24 mouse cellular contexts compared by ENCODE assay signal in the genomic region with DNA sequence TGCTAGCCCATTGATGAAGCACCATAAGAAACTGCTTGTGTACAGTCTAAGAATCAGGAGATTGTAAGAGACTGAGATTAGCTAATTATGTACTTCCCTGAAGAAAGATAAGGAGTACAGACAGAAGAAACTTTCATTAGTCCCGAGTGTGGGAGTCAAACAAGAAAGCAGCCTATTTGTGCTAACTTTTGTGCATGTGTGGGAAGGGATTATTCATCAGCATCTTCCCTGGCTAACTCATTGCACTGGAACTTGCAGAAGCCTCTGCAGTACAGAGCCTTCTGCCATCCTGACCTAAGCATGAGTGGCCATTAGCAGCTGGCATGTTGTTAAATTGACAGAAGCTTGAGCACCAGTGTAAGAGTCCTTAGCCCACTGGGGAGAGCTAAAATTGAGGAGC.
DNase-seq lines count a peak whose midpoint lies in the region; ATAC-seq lines count a peak whose summit lies in the region.
"Had no signal": no experiment of that assay in that cellular context is flagged by ENCODE, and none has a peak within 500 bp of the region (broad histone marks: within the 10 kb centered on the region; RNA-seq: fewer than 3 reads in every experiment).

No protein-coding gene starts in this region.

- no peak overlapping the region for H3K4me2 ChIP-seq in forebrain, embryonic 14.5 days (ENCODE audit: low read length)
- no peak overlapping the region for H3K4me2 ChIP-seq in midbrain, embryonic 15.5 days
- H3K4me2 ChIP-seq: embryonic facial prominence, embryonic 15.5 days; heart, embryonic 15.5 days; hindbrain, embryonic 13.5 days had no signal

- H3K4me3 ChIP-seq in forebrain, embryonic 10.5 days = no peak overlapping the region
- H3K4me3 ChIP-seq in forebrain, embryonic 14.5 days (ENCODE audit: low read depth, low read length) = no peak overlapping the region
- no peak overlapping the region for H3K4me3 ChIP-seq in midbrain, embryonic 10.5 days
- no peak overlapping the region for H3K4me3 ChIP-seq in midbrain, embryonic 15.5 days
- H3K4me3 ChIP-seq: embryonic facial prominence, embryonic 15.5 days; erythroblast, embryonic 14.5 days; heart, embryonic 10.5 days; heart, embryonic 15.5 days; hindbrain, embryonic 13.5 days had no signal

- no peaks in the 10 kb centered on the region for H3K9me3 ChIP-seq in forebrain, embryonic 10.5 days
- H3K9me3 ChIP-seq in forebrain, embryonic 14.5 days (replicated peaks; ENCODE audit: control insufficient read depth, low read length) = no peaks in the 10 kb centered on the region
- no peaks in the 10 kb centered on the region for H3K9me3 ChIP-seq in midbrain, embryonic 10.5 days (replicated peaks)
- no peaks in the 10 kb centered on the region; the same call in 1 of the 2 replicates for H3K9me3 ChIP-seq in midbrain, embryonic 15.5 days
- H3K9me3 ChIP-seq: embryonic facial prominence, embryonic 15.5 days; heart, embryonic 10.5 days; heart, embryonic 15.5 days; hindbrain, embryonic 13.5 days had no signal

- no peak overlapping the region for H3K9ac ChIP-seq in forebrain, embryonic 14.5 days (ENCODE audit: low read length)
- H3K9ac ChIP-seq in midbrain, embryonic 15.5 days = no peak overlapping the region
- H3K9ac ChIP-seq: embryonic facial prominence, embryonic 15.5 days; heart, embryonic 15.5 days; hindbrain, embryonic 13.5 days had no signal

- no peak for DNase-seq in forebrain, embryonic 10.5 days (ENCODE audit: extremely low spot score, low spot score)
- no peak for DNase-seq in forebrain, embryonic 14.5 days (ENCODE audit: low spot score)
- peak; percentile 6 for DNase-seq in left cerebral cortex, adult 11 months (ENCODE audit: low spot score)
- no peak for DNase-seq in left cerebral cortex, postnatal 10 days (ENCODE audit: extremely low spot score in 1 of 2, low spot score in 2 of 2)
- no peak for DNase-seq in midbrain, embryonic 10.5 days (ENCODE audit: low spot score)
- DNase-seq in NIH3T3 (ENCODE audit: low read depth) = peak; percentile 18
- DNase-seq in urinary bladder, adult 2 months (ENCODE audit: low spot score) = no peak
- DNase-seq: adrenal gland, postnatal 14 days; cerebellum, adult 18-20 months; cerebellum, adult 9-11 months; cerebellum, postnatal 36 days; gastrocnemius, postnatal 36 days; heart, adult 11 months; heart, postnatal 14 days had no signal

- no peaks in the 10 kb centered on the region for H3K27me3 ChIP-seq in forebrain, embryonic 10.5 days (ENCODE audit: poor library complexity, severe bottlenecking)
- H3K27me3 ChIP-seq in forebrain, embryonic 14.5 days (replicated peaks; ENCODE audit: control insufficient read depth, insufficient read depth, low read length) = no peaks in the 10 kb centered on the region
- peaks cover 4% of the 10 kb centered on the region for H3K27me3 ChIP-seq in midbrain, embryonic 10.5 days (ENCODE audit: low read depth, poor library complexity, severe bottlenecking)
- H3K27me3 ChIP-seq in midbrain, embryonic 15.5 days (replicated peaks) = no peaks in the 10 kb centered on the region
- H3K27me3 ChIP-seq: embryonic facial prominence, embryonic 15.5 days; heart, embryonic 15.5 days; hindbrain, embryonic 13.5 days; Patski had no signal

- peaks cover 18% of the 10 kb centered on the region for H3K4me1 ChIP-seq in forebrain, embryonic 10.5 days
- peaks cover 8% of the 10 kb centered on the region for H3K4me1 ChIP-seq in forebrain, embryonic 14.5 days (ENCODE audit: control insufficient read depth, insufficient read depth, low read length)
- H3K4me1 ChIP-seq in midbrain, embryonic 10.5 days = peaks cover 26% of the 10 kb centered on the region
- 0 out of 2 replicates have a peak, but pooled peaks cover 4% of the 10 kb centered on the region for H3K4me1 ChIP-seq in midbrain, embryonic 15.5 days

- H3K27ac ChIP-seq in forebrain, embryonic 10.5 days = 0 out of 2 replicates have a peak overlapping the region, but pooled peaks have one; percentile 0
- H3K27ac ChIP-seq in forebrain, embryonic 14.5 days (ENCODE audit: low read depth, low read length) = no peak overlapping the region
- H3K27ac ChIP-seq in midbrain, embryonic 10.5 days (replicated peaks) = peak overlapping the region; percentile 13; the same call in 1 of the 2 replicates
- no peak overlapping the region for H3K27ac ChIP-seq in midbrain, embryonic 15.5 days
- H3K27ac ChIP-seq: embryonic facial prominence, embryonic 15.5 days; heart, embryonic 10.5 days; heart, embryonic 15.5 days; hindbrain, embryonic 13.5 days; hindbrain, postnatal 0 days had no signal

- no peak for ATAC-seq in forebrain, embryonic 14.5 days
- no peak for ATAC-seq in midbrain, embryonic 15.5 days (replicated peaks)
- ATAC-seq: activated CD4-positive, CD25-positive, alpha-beta regulatory T cell, adult 4 months; forebrain, embryonic 16.5 days; hindbrain, postnatal 0 days; Patski had no signal

- intact Hi-C loops in left cerebral cortex, postnatal 10 days (cut with DNase I) = no loop called here

- WGBS in forebrain, embryonic 10.5 days = 54% methylated on average over 1 of the region's 1 CpGs
- WGBS in forebrain, embryonic 14.5 days = 43% methylated on average over 1 of the region's 1 CpGs
- 83% methylated on average over 1 of the region's 1 CpGs for WGBS in midbrain, embryonic 10.5 days
- WGBS in midbrain, embryonic 15.5 days = 53% methylated on average over 1 of the region's 1 CpGs

- no peaks in the 10 kb centered on the region for H3K36me3 ChIP-seq in forebrain, embryonic 10.5 days (replicated peaks)
- H3K36me3 ChIP-seq in forebrain, embryonic 14.5 days (ENCODE audit: control insufficient read depth, insufficient read depth, low read length) = no peaks in the 10 kb centered on the region
- no peaks in the 10 kb centered on the region for H3K36me3 ChIP-seq in midbrain, embryonic 10.5 days
- H3K36me3 ChIP-seq in midbrain, embryonic 15.5 days (replicated peaks) = no peaks in the 10 kb centered on the region
- H3K36me3 ChIP-seq: embryonic facial prominence, embryonic 15.5 days; heart, embryonic 10.5 days; heart, embryonic 15.5 days; hindbrain, embryonic 13.5 days had no signal

Comparison
In these comparisons a context has a peak if more than half of its experiments do, and no peak if none do; other contexts are left out.
1. DNase-seq: peak in left cerebral cortex, adult 11 months (single experiment) and NIH3T3 (single experiment); none in forebrain, embryonic 10.5 days (single experiment), forebrain, embryonic 14.5 days (single experiment), left cerebral cortex, postnatal 10 days (0 of 2), midbrain, embryonic 10.5 days (single experiment) and urinary bladder, adult 2 months (single experiment).
2. H3K27ac ChIP-seq: peak in forebrain, embryonic 10.5 days (single experiment) and midbrain, embryonic 10.5 days (single experiment); none in forebrain, embryonic 14.5 days (single experiment) and midbrain, embryonic 15.5 days (single experiment).